Comparison of ENCODE assay signal across 10 mouse cellular contexts in the genomic region with DNA sequence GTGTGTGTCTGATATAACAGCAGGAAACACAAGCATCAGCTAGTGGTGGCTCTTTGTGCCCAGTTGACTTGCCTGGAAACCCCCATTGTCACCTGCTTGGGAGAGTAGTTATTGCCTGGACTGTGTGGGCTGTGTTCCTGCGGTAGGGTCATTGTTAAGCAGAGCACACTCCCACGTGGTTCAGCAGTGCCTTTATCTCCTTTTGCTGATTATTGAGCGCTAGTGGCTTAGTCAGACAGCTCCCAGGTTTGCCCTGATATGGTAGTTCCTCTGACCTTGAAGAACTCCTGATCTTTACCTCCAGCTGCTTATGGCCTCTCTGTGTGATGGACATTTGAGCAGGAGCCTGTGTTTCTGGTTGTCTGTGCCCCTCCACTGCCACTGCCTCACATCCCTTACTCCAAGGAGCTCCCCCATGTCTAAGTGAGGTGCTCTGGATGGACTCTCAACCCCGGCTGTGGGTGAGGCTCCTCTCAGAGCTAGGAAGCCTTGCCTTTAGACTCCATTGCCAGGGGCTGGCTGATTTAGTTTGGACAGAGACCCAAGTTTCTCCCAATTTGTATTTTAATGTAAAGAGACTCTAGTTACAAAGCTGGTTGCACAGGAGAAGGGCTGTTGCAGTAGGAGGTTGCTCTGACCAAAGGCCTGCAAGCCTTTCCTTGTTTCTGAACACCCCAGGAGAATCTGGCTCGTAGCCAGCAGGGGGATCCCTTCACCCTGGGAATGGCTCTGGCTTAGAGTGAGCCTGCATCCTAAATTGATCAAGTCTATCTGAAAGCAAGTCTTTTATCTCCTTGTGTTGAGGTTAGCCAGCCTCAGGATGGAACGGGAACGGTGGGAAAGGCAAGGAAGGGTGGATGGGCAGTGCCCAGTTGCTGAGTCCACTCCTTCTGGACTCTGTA. TPM values are rescaled to one million over a fixed set of nuclear protein-coding genes. Genes with fewer than 3 reads are reported as not detected.
DNase-seq lines count a peak whose midpoint lies in the region; ATAC-seq and TF ChIP-seq lines count a peak whose summit lies in the region.
"Had no signal": no experiment of that assay in that cellular context is flagged by ENCODE, and none has a peak within 500 bp of the region (broad histone marks: within the 10 kb centered on the region; RNA-seq: fewer than 3 reads in every experiment).

No protein-coding gene starts in this region.

- no peaks in the 10 kb centered on the region for H3K27me3 ChIP-seq in kidney, postnatal 0 days (ENCODE audit: insufficient read depth, low read length)
- H3K27me3 ChIP-seq in kidney, embryonic 16.5 days (ENCODE audit: insufficient read depth, low read length): no peaks in the 10 kb centered on the region
- H3K27me3 ChIP-seq: embryonic facial prominence, embryonic 13.5 days; midbrain, embryonic 12.5 days had no signal

- peaks cover 6% of the 10 kb centered on the region; the same call in 1 of the 2 replicates for H3K36me3 ChIP-seq in kidney, postnatal 0 days (ENCODE audit: insufficient read depth, low read length)
- H3K36me3 ChIP-seq in kidney, embryonic 16.5 days (ENCODE audit: insufficient read depth, low read length): peaks cover 17% of the 10 kb centered on the region

- H3K9ac ChIP-seq in kidney, postnatal 0 days (ENCODE audit: low read depth, low read length): no peak overlapping the region
- no peak overlapping the region for H3K9ac ChIP-seq in kidney, embryonic 16.5 days (replicated peaks; ENCODE audit: low read length)
- H3K9ac ChIP-seq: embryonic facial prominence, embryonic 13.5 days; midbrain, embryonic 12.5 days had no signal

- DNase-seq in kidney, postnatal 0 days (ENCODE audit: low spot score): no peak
- peak; percentile 63 for DNase-seq in embryo, embryonic 10 days (ENCODE audit: low spot score)
- DNase-seq in kidney, postnatal 4 days: peak; percentile 49 to 61
- DNase-seq: layer of hippocampus, adult 9-11 months had no signal

- ATAC-seq in kidney, postnatal 0 days (replicated peaks; ENCODE audit: low FRiP score, low read depth): no peak
- no peak for ATAC-seq in kidney, embryonic 16.5 days (ENCODE audit: low FRiP score, low TSS enrichment)
- ATAC-seq in granulocyte monocyte progenitor cell, adult 5-6 weeks (replicated peaks; ENCODE audit: poor library complexity, severe bottlenecking): no peak
- ATAC-seq in CD4-positive, CD25-positive, alpha-beta regulatory T cell, adult 4 months: no peak

- peak; percentile 58 for TF ChIP-seq CTCF in kidney, postnatal 0 days (IDR thresholded peaks at IDR 0.05; ENCODE audit: low read depth)
- 0 out of 2 replicates have a peak, but pooled peaks have one; percentile 17 for TF ChIP-seq CTCF in olfactory bulb, adult 2 months (IDR thresholded peaks at IDR 0.05; ENCODE audit: insufficient read depth, low read depth, low read length)

- no peak for TF ChIP-seq POLR2A in olfactory bulb, adult 2 months (IDR thresholded peaks at IDR 0.05; ENCODE audit: insufficient read depth, low read depth, low read length)

- no peaks in the 10 kb centered on the region for H3K9me3 ChIP-seq in kidney, postnatal 0 days (replicated peaks; ENCODE audit: low read length)
- H3K9me3 ChIP-seq in kidney, embryonic 16.5 days (ENCODE audit: low read length): no peaks in the 10 kb centered on the region
- H3K9me3 ChIP-seq: embryonic facial prominence, embryonic 13.5 days; midbrain, embryonic 12.5 days had no signal

- H3K4me3 ChIP-seq in kidney, postnatal 0 days (replicated peaks; ENCODE audit: low read depth, low read length): no peak overlapping the region
- H3K4me3 ChIP-seq in kidney, embryonic 16.5 days (ENCODE audit: low read length): no peak overlapping the region
- H3K4me3 ChIP-seq in olfactory bulb, adult 2 months (ENCODE audit: insufficient read depth, low read depth, low read length): no peak overlapping the region
- H3K4me3 ChIP-seq: embryonic facial prominence, embryonic 13.5 days; midbrain, embryonic 12.5 days had no signal

- H3K4me2 ChIP-seq in kidney, postnatal 0 days (ENCODE audit: low read length): no peak overlapping the region
- no peak overlapping the region for H3K4me2 ChIP-seq in kidney, embryonic 16.5 days (replicated peaks; ENCODE audit: low read depth, low read length)
- H3K4me2 ChIP-seq: embryonic facial prominence, embryonic 13.5 days; midbrain, embryonic 12.5 days had no signal

- H3K27ac ChIP-seq in kidney, postnatal 0 days: no peak overlapping the region
- H3K27ac ChIP-seq in kidney, embryonic 16.5 days (ENCODE audit: low read length): no peak overlapping the region
- no peak overlapping the region for H3K27ac ChIP-seq in olfactory bulb, adult 2 months (ENCODE audit: insufficient read depth, low read depth, low read length)
- H3K27ac ChIP-seq: embryonic facial prominence, embryonic 13.5 days; midbrain, embryonic 12.5 days had no signal

- 44% methylated on average over 7 of the region's 7 CpGs for WGBS in kidney, postnatal 0 days
- WGBS in kidney, embryonic 16.5 days: 53% methylated on average over 7 of the region's 7 CpGs
- WGBS in olfactory bulb, adult 2 months: 32% methylated on average over 7 of the region's 7 CpGs

- no peaks in the 10 kb centered on the region for H3K4me1 ChIP-seq in kidney, postnatal 0 days (replicated peaks; ENCODE audit: insufficient read depth, low read length)
- no peaks in the 10 kb centered on the region for H3K4me1 ChIP-seq in kidney, embryonic 16.5 days (ENCODE audit: insufficient read depth, low read length)
- H3K4me1 ChIP-seq in olfactory bulb, adult 2 months (ENCODE audit: control insufficient read depth, insufficient read depth, low read length): peaks cover 6% of the 10 kb centered on the region
- H3K4me1 ChIP-seq: embryonic facial prominence, embryonic 13.5 days; midbrain, embryonic 12.5 days had no signal

RNA-seq across cellular contexts. Expression of a gene that starts 12.6 kb away (rescaled TPM):
- polyA plus RNA-seq in kidney, postnatal 0 days (2015; fragmentation: Nextera tagmentation; extraction: Ambion mirVana): 24.1 and 26.5 TPM in 2 replicates
- polyA plus RNA-seq in kidney, embryonic 16.5 days (2015; fragmentation: Nextera tagmentation; extraction: Ambion mirVana): 43.7 and 48.0 TPM in 2 replicates
- polyA plus RNA-seq in olfactory bulb, adult 2 months (2012; ENCODE audit: insufficient read depth, insufficient read length, low replicate concordance, missing spikeins): not detected in 2 replicates
- 41.9 and 65.4 TPM in 2 replicates for total RNA-seq in granulocyte monocyte progenitor cell, adult 5-6 weeks (2014; fragmentation: Nextera tagmentation)
- total RNA-seq in granulocyte monocyte progenitor cell, adult 5-6 weeks (2017): 21.0 and 24.5 TPM in 2 replicates
- 1 to 10 TPM; 6.9 to 8.2 TPM for polyA plus RNA-seq in CD4-positive, CD25-positive, alpha-beta regulatory T cell, adult 4 months (2017; shearing (Covaris generic))

RNA-seq across cellular contexts. Expression of a gene that starts 30.3 kb away (rescaled TPM):
- 35.9 and 41.8 TPM in 2 replicates for polyA plus RNA-seq in kidney, postnatal 0 days (2015; fragmentation: Nextera tagmentation; extraction: Ambion mirVana)
- polyA plus RNA-seq in kidney, embryonic 16.5 days (2015; fragmentation: Nextera tagmentation; extraction: Ambion mirVana): 75.1 and 79.7 TPM in 2 replicates
- not detected in 2 replicates for polyA plus RNA-seq in olfactory bulb, adult 2 months (2012; ENCODE audit: insufficient read depth, insufficient read length, low replicate concordance, missing spikeins)
- total RNA-seq in granulocyte monocyte progenitor cell, adult 5-6 weeks (2014; fragmentation: Nextera tagmentation): 58.1 and 68.7 TPM in 2 replicates
- 59.2 and 59.7 TPM in 2 replicates for total RNA-seq in granulocyte monocyte progenitor cell, adult 5-6 weeks (2017)
- polyA plus RNA-seq in CD4-positive, CD25-positive, alpha-beta regulatory T cell, adult 4 months (2017; shearing (Covaris generic)): 10 to 100 TPM; 43.5 to 65.7 TPM
